ENCODE assay signal across 11 mouse cellular contexts in genomic region chr10:60691671-60692390, GRCm38 (mm10). TPM values are rescaled to one million over a fixed set of nuclear protein-coding genes. Genes with fewer than 3 reads are reported as not detected.
DNase-seq lines count a peak whose midpoint lies in the region; ATAC-seq and TF ChIP-seq lines count a peak whose summit lies in the region.
"Had no signal": no experiment of that assay in that cellular context is flagged by ENCODE, and none has a peak within 500 bp of the region (broad histone marks: within the 10 kb centered on the region; RNA-seq: fewer than 3 reads in every experiment).

No protein-coding gene starts in this region.

- peak; percentile 81 for ATAC-seq in forebrain, embryonic 14.5 days
- ATAC-seq in forebrain, embryonic 12.5 days (ENCODE audit: low FRiP score) = no peak; the same call in 1 of the 2 replicates
- ATAC-seq in liver, postnatal 0 days = peak; percentile 23; the same call in 1 of the 2 replicates
- ATAC-seq in common myeloid progenitor, adult 5-6 weeks (replicated peaks; ENCODE audit: low read depth, poor library complexity, severe bottlenecking) = peak; percentile 13; the same call in 1 of the 2 replicates
- ATAC-seq: intestine, embryonic 16.5 days had no signal

- H3K9me3 ChIP-seq in forebrain, embryonic 14.5 days (replicated peaks; ENCODE audit: control insufficient read depth, low read length) = no peaks in the 10 kb centered on the region
- H3K9me3 ChIP-seq in forebrain, embryonic 12.5 days = no peaks in the 10 kb centered on the region
- no peaks in the 10 kb centered on the region for H3K9me3 ChIP-seq in liver, postnatal 0 days (ENCODE audit: low read length)

- peak overlapping the region; percentile 9; the same call in 1 of the 2 replicates for H3K4me2 ChIP-seq in forebrain, embryonic 14.5 days (ENCODE audit: low read length)
- H3K4me2 ChIP-seq in forebrain, embryonic 12.5 days = no peak overlapping the region
- no peak overlapping the region for H3K4me2 ChIP-seq in liver, postnatal 0 days (ENCODE audit: low read depth, low read length)

- peak; percentile 90 for DNase-seq in forebrain, embryonic 14.5 days (ENCODE audit: low spot score)
- peak; percentile 34 for DNase-seq in liver, postnatal 0 days
- DNase-seq in liver = no peak
- peak; percentile 61 to 76 for DNase-seq in thymus, adult 18-20 months
- DNase-seq in adrenal gland, postnatal 14 days = no peak
- DNase-seq in Muller cell, postnatal 12 days (ENCODE audit: inconsistent ontology term) = no peak
- DNase-seq: cerebellum, adult 8-10 months had no signal

- peaks cover 9% of the 10 kb centered on the region for H3K4me1 ChIP-seq in forebrain, embryonic 14.5 days (ENCODE audit: control insufficient read depth, insufficient read depth, low read length)
- H3K4me1 ChIP-seq in forebrain, embryonic 12.5 days = peaks cover 6% of the 10 kb centered on the region
- H3K4me1 ChIP-seq in liver, postnatal 0 days (ENCODE audit: insufficient read depth) = peaks cover 5% of the 10 kb centered on the region; the same call in 1 of the 2 replicates

- H3K27me3 ChIP-seq in forebrain, embryonic 14.5 days (replicated peaks; ENCODE audit: control insufficient read depth, insufficient read depth, low read length) = peaks cover 26% of the 10 kb centered on the region
- peaks cover 51% of the 10 kb centered on the region for H3K27me3 ChIP-seq in forebrain, embryonic 12.5 days
- peaks cover 21% of the 10 kb centered on the region for H3K27me3 ChIP-seq in liver, postnatal 0 days (ENCODE audit: insufficient read depth, low read length)

- H3K27ac ChIP-seq in forebrain, embryonic 14.5 days (ENCODE audit: low read depth, low read length) = 0 out of 2 replicates have a peak overlapping the region, but pooled peaks have one; percentile 14
- H3K27ac ChIP-seq in forebrain, embryonic 12.5 days = no peak overlapping the region
- no peak overlapping the region for H3K27ac ChIP-seq in liver, postnatal 0 days (ENCODE audit: low read depth)
- H3K27ac ChIP-seq: layer of hippocampus, adult 2 months had no signal

- H3K9ac ChIP-seq in forebrain, embryonic 14.5 days (ENCODE audit: low read length) = no peak overlapping the region
- H3K9ac ChIP-seq in forebrain, embryonic 12.5 days = no peak overlapping the region
- no peak overlapping the region for H3K9ac ChIP-seq in liver, postnatal 0 days (replicated peaks)

- TF ChIP-seq EP300 in liver, postnatal 0 days (IDR thresholded peaks at IDR 0.05; ENCODE audit: low read depth) = no peak

- 34% methylated on average over 20 of the region's 20 CpGs for WGBS in forebrain, embryonic 14.5 days
- WGBS in forebrain, embryonic 12.5 days = 74% methylated on average over 20 of the region's 20 CpGs
- WGBS in liver, postnatal 0 days (ENCODE audit: insufficient replicate concordance) = 56% methylated on average over 20 of the region's 20 CpGs

- H3K4me3 ChIP-seq in forebrain, embryonic 14.5 days (ENCODE audit: low read depth, low read length) = no peak overlapping the region
- no peak overlapping the region for H3K4me3 ChIP-seq in forebrain, embryonic 12.5 days (replicated peaks)
- H3K4me3 ChIP-seq in liver, postnatal 0 days (ENCODE audit: low read depth, low read length) = no peak overlapping the region
- H3K4me3 ChIP-seq: layer of hippocampus, adult 2 months had no signal

- TF ChIP-seq CTCF in liver, postnatal 0 days (IDR thresholded peaks at IDR 0.05; ENCODE audit: low read depth) = no peak

- H3K36me3 ChIP-seq in forebrain, embryonic 14.5 days (ENCODE audit: control insufficient read depth, insufficient read depth, low read length) = no peaks in the 10 kb centered on the region
- H3K36me3 ChIP-seq in forebrain, embryonic 12.5 days (replicated peaks) = no peaks in the 10 kb centered on the region
- H3K36me3 ChIP-seq in liver, postnatal 0 days (replicated peaks; ENCODE audit: insufficient read depth, low read length) = no peaks in the 10 kb centered on the region

RNA-seq across cellular contexts. Expression of gene Cdh23, which starts 4.5 kb away (rescaled TPM):
- polyA plus RNA-seq in forebrain, embryonic 14.5 days (2014; fragmentation: Nextera tagmentation; extraction: Ambion mirVana) = 2.0 and 2.8 TPM in 2 replicates
- 1.6 and 2.5 TPM in 2 replicates for polyA plus RNA-seq in forebrain, embryonic 12.5 days (2016; fragmentation: Nextera tagmentation; extraction: Ambion mirVana)
- polyA plus RNA-seq in liver, postnatal 0 days (2015; fragmentation: Nextera tagmentation; extraction: Ambion mirVana) = 0.28 and 0.40 TPM in 2 replicates
- total RNA-seq in common myeloid progenitor, adult 5-6 weeks (2017) = not detected in 2 replicates
- 4.0 and 4.5 TPM in 2 replicates for total RNA-seq in adrenal gland, postnatal 14 days (2021)

Comparison
In these comparisons a context has a peak if more than half of its experiments do, and no peak if none do; other contexts are left out.
1. DNase-seq: peak in forebrain, embryonic 14.5 days (single experiment), liver, postnatal 0 days (single experiment) and thymus, adult 18-20 months (2 of 2); none in liver (single experiment), adrenal gland, postnatal 14 days (single experiment) and Muller cell, postnatal 12 days (single experiment).